Comparison of ENCODE assay signal across 8 mouse cellular contexts in the genomic region with DNA sequence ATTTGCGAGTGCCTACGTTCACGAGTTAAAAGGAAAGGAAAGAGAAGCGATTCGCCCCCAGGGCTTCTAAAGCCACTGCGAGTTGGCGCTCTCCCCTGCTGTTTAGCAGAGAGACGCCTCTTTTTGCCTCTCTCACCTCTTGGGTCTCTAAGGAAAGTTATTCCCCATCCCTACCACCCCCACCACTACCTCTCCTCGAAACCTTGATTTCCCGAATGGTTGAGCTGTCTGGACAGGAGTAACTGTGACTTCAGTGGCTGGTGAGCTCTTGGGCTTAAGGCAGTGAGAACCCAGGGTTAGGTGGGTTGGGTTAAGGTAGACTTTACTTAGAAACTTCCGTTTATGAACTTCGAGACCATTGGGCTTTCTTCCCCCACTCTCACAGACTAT. TPM values are rescaled to one million over a fixed set of nuclear protein-coding genes. Genes with fewer than 3 reads are reported as not detected.
A peak's percentile ranks its signal among the peaks of the same experiment; 100 is the strongest.
DNase-seq lines count a peak whose midpoint lies in the region; ATAC-seq and TF ChIP-seq lines count a peak whose summit lies in the region.

No protein-coding gene starts in this region.

- peak overlapping the region; percentile 72 for H3K4me2 ChIP-seq in heart, embryonic 11.5 days

- H3K9me3 ChIP-seq in heart, embryonic 11.5 days (replicated peaks; ENCODE audit: control insufficient read depth, low read length), result no peaks in the 10 kb centered on the region
- no peaks in the 10 kb centered on the region for H3K9me3 ChIP-seq in G1E (replicated peaks)
- no peaks in the 10 kb centered on the region for H3K9me3 ChIP-seq in megakaryocyte, embryonic 14.5 days

- H3K4me3 ChIP-seq in heart, embryonic 11.5 days (ENCODE audit: low read depth, low read length), result peak overlapping the region; percentile 89
- H3K4me3 ChIP-seq in G1E (ENCODE audit: low read depth, low read length), result peak overlapping the region; percentile 79
- H3K4me3 ChIP-seq in megakaryocyte, embryonic 14.5 days (replicated peaks), result peak overlapping the region; percentile 95

- no peaks in the 10 kb centered on the region for H3K4me1 ChIP-seq in heart, embryonic 11.5 days (ENCODE audit: control insufficient read depth, insufficient read depth, low read length)
- H3K4me1 ChIP-seq in G1E (ENCODE audit: insufficient read depth, low read depth, low read length), result peaks cover 10% of the 10 kb centered on the region
- H3K4me1 ChIP-seq in megakaryocyte, embryonic 14.5 days, result peaks cover 12% of the 10 kb centered on the region; the same call in 1 of the 2 replicates

- H3K9ac ChIP-seq in heart, embryonic 11.5 days (ENCODE audit: low read depth, low read length), result peak overlapping the region; percentile 79

- intact Hi-C loops in heart, postnatal 10 days (cut with DNase I), result loop anchor here (2.0 to 5.0 kb wide), 2 partner anchors 217 to 288 kb away; no protein-coding TSS in a partner anchor

- ATAC-seq in heart, embryonic 11.5 days (replicated peaks; ENCODE audit: insufficient number of reproducible peaks, low FRiP score, low TSS enrichment), result peak; percentile 33
- ATAC-seq in G1E (ENCODE audit: extremely low read depth, insufficient number of reproducible peaks, low FRiP score, poor library complexity, severe bottlenecking), result peak; percentile 4; the same call in 1 of the 2 replicates
- peak; percentile 37 for ATAC-seq in granulocyte monocyte progenitor cell, adult 5-6 weeks (replicated peaks; ENCODE audit: poor library complexity, severe bottlenecking)

- no peak for DNase-seq in heart, postnatal 10 days
- no peak for DNase-seq in G1E (ENCODE audit: low spot score)
- DNase-seq in adrenal gland, adult 18-20 months (ENCODE audit: low spot score in 2 of 2), result no peak
- no peak for DNase-seq in cerebellum, adult 11 months
- no peak for DNase-seq in layer of hippocampus, postnatal 14 days (ENCODE audit: low spot score in 2 of 2)

- no peaks in the 10 kb centered on the region for H3K27me3 ChIP-seq in heart, embryonic 11.5 days (ENCODE audit: control insufficient read depth, insufficient read depth, low read length)
- no peaks in the 10 kb centered on the region for H3K27me3 ChIP-seq in G1E (ENCODE audit: insufficient read depth, low read length)
- H3K27me3 ChIP-seq in megakaryocyte, embryonic 14.5 days (replicated peaks), result no peaks in the 10 kb centered on the region

- TF ChIP-seq CTCF in G1E (IDR thresholded peaks at IDR 0.05; ENCODE audit: low read depth, low read length), result no peak

- WGBS in heart, embryonic 11.5 days (ENCODE audit: insufficient replicate concordance), result under 1% methylated on average over 12 of the region's 12 CpGs

- no peaks in the 10 kb centered on the region for H3K36me3 ChIP-seq in heart, embryonic 11.5 days (ENCODE audit: control insufficient read depth, insufficient read depth, low read length)
- peaks cover 10% of the 10 kb centered on the region for H3K36me3 ChIP-seq in G1E (replicated peaks)
- H3K36me3 ChIP-seq in megakaryocyte, embryonic 14.5 days (replicated peaks; ENCODE audit: low read length), result peaks cover 7% of the 10 kb centered on the region

- H3K27ac ChIP-seq in heart, embryonic 11.5 days (ENCODE audit: low read depth, low read length), result no peak overlapping the region

RNA-seq across cellular contexts. Expression of a gene that starts 0.3 kb away (rescaled TPM):
- polyA plus RNA-seq in heart, embryonic 11.5 days (2014; fragmentation: Nextera tagmentation; extraction: Ambion mirVana), result 111 and 113 TPM in 2 replicates
- 10 to 100 TPM; 66.6 to 69.5 TPM for total RNA-seq in heart, postnatal 10 days (2021)
- 25.3 and 33.3 TPM in 2 replicates for total RNA-seq in G1E (2014; fragmentation: Nextera tagmentation)
- 99.3 and 116 TPM in 2 replicates for total RNA-seq in G1E (2017)
- 1.1 and 3.7 TPM in 2 replicates for polyA plus RNA-seq in G1E (2012)
- 53.8 and 59.1 TPM in 2 replicates for total RNA-seq in granulocyte monocyte progenitor cell, adult 5-6 weeks (2014; fragmentation: Nextera tagmentation)
- 39.6 and 55.8 TPM in 2 replicates for total RNA-seq in granulocyte monocyte progenitor cell, adult 5-6 weeks (2017)
- polyA plus RNA-seq in megakaryocyte, embryonic 14.5 days (2012; ENCODE audit: insufficient read depth, low replicate concordance), result 1.8 TPM in 1 of 2 replicates, not detected in the other
- total RNA-seq in adrenal gland, adult 18-20 months (2021), result 10 to 100 TPM; 44.3 to 56.3 TPM
- total RNA-seq in layer of hippocampus, postnatal 14 days (2021), result 10 to 100 TPM; 29.1 to 34.3 TPM

RNA-seq across cellular contexts. Expression of a gene that starts 0.4 kb away (rescaled TPM):
- 20.6 and 22.0 TPM in 2 replicates for polyA plus RNA-seq in heart, embryonic 11.5 days (2014; fragmentation: Nextera tagmentation; extraction: Ambion mirVana)
- 10 to 100 TPM; 16.6 to 17.3 TPM for total RNA-seq in heart, postnatal 10 days (2021)
- total RNA-seq in G1E (2014; fragmentation: Nextera tagmentation) (32.7 and 39.9 TPM in 2 replicates), G1E (2017) (24.0 and 27.7 TPM in 2 replicates)
- 4.4 and 5.4 TPM in 2 replicates for polyA plus RNA-seq in G1E (2012)
- 14.0 and 17.7 TPM in 2 replicates for total RNA-seq in granulocyte monocyte progenitor cell, adult 5-6 weeks (2014; fragmentation: Nextera tagmentation)
- 17.1 and 20.3 TPM in 2 replicates for total RNA-seq in granulocyte monocyte progenitor cell, adult 5-6 weeks (2017)
- 0.54 and 1.4 TPM in 2 replicates for polyA plus RNA-seq in megakaryocyte, embryonic 14.5 days (2012; ENCODE audit: insufficient read depth, low replicate concordance)
- total RNA-seq in adrenal gland, adult 18-20 months (2021), result 10 to 100 TPM; 11.3 to 12.9 TPM
- 10 to 100 TPM; 19.6 to 20.9 TPM for total RNA-seq in layer of hippocampus, postnatal 14 days (2021)
